27 mouse cellular contexts compared by ENCODE assay signal in genomic region chr2:77105006-77105715, GRCm38 (mm10).
DNase-seq lines count a peak whose midpoint lies in the region; ATAC-seq and TF ChIP-seq lines count a peak whose summit lies in the region.
"Had no signal": no experiment of that assay in that cellular context is flagged by ENCODE, and none has a peak within 500 bp of the region (broad histone marks: within the 10 kb centered on the region; RNA-seq: fewer than 3 reads in every experiment).

No protein-coding gene starts in this region.

- TF ChIP-seq CTCF in lung, adult 2 months (IDR thresholded peaks at IDR 0.05; ENCODE audit: insufficient read depth, low read length), result no peak

- H3K4me1 ChIP-seq in lung, embryonic 16.5 days (replicated peaks; ENCODE audit: control insufficient read depth, insufficient read depth, low read length), result peaks cover 8% of the 10 kb centered on the region; the same call in 1 of the 2 replicates
- peaks cover 5% of the 10 kb centered on the region for H3K4me1 ChIP-seq in lung, adult 2 months (ENCODE audit: control insufficient read depth, insufficient read depth, low read length)
- H3K4me1 ChIP-seq in forebrain, embryonic 14.5 days (ENCODE audit: control insufficient read depth, insufficient read depth, low read length), result no peaks in the 10 kb centered on the region
- H3K4me1 ChIP-seq: embryonic facial prominence, embryonic 15.5 days; forebrain, embryonic 15.5 days; hindbrain, embryonic 10.5 days; hindbrain, embryonic 13.5 days had no signal

- no peak for TF ChIP-seq POLR2A in lung, adult 2 months (IDR thresholded peaks at IDR 0.05; ENCODE audit: borderline replicate concordance, extremely low read depth, low read depth, low read length)

- intact Hi-C loops in heart, postnatal 10 days (cut with DNase I), result no loop called here

- H3K9ac ChIP-seq in lung, embryonic 16.5 days (ENCODE audit: low read length), result no peak overlapping the region
- no peak overlapping the region for H3K9ac ChIP-seq in forebrain, embryonic 14.5 days (ENCODE audit: low read length)
- H3K9ac ChIP-seq: embryonic facial prominence, embryonic 12.5 days; embryonic facial prominence, embryonic 15.5 days; forebrain, embryonic 15.5 days; hindbrain, embryonic 13.5 days had no signal

- H3K27ac ChIP-seq in lung, embryonic 16.5 days (ENCODE audit: low read length), result peak overlapping the region; percentile 32
- H3K27ac ChIP-seq in forebrain, embryonic 14.5 days (ENCODE audit: low read depth, low read length), result no peak overlapping the region
- H3K27ac ChIP-seq: embryonic facial prominence, embryonic 12.5 days; embryonic facial prominence, embryonic 15.5 days; forebrain, embryonic 15.5 days; hindbrain, embryonic 10.5 days; hindbrain, embryonic 13.5 days had no signal

- H3K4me2 ChIP-seq in lung, embryonic 16.5 days (ENCODE audit: low read depth, low read length), result no peak overlapping the region
- no peak overlapping the region for H3K4me2 ChIP-seq in forebrain, embryonic 14.5 days (ENCODE audit: low read length)
- H3K4me2 ChIP-seq: embryonic facial prominence, embryonic 12.5 days; embryonic facial prominence, embryonic 15.5 days; forebrain, embryonic 15.5 days; heart, embryonic 11.5 days; hindbrain, embryonic 13.5 days had no signal

- no peak overlapping the region for H3K4me3 ChIP-seq in lung, embryonic 16.5 days (ENCODE audit: low read length)
- no peak overlapping the region for H3K4me3 ChIP-seq in lung, adult 2 months (replicated peaks; ENCODE audit: extremely low read depth, low read depth, low read length)
- no peak overlapping the region for H3K4me3 ChIP-seq in forebrain, embryonic 14.5 days (ENCODE audit: low read depth, low read length)
- H3K4me3 ChIP-seq: embryonic facial prominence, embryonic 12.5 days; embryonic facial prominence, embryonic 15.5 days; forebrain, embryonic 15.5 days; hindbrain, embryonic 10.5 days; hindbrain, embryonic 13.5 days had no signal

- 62% methylated on average over 8 of the region's 8 CpGs for WGBS in lung, embryonic 16.5 days
- WGBS in lung, adult 2 months, result 61% methylated on average over 8 of the region's 8 CpGs
- 72% methylated on average over 8 of the region's 8 CpGs for WGBS in forebrain, embryonic 14.5 days

- no peaks in the 10 kb centered on the region for H3K9me3 ChIP-seq in lung, embryonic 16.5 days (ENCODE audit: control insufficient read depth, low read length)
- H3K9me3 ChIP-seq in forebrain, embryonic 14.5 days (replicated peaks; ENCODE audit: control insufficient read depth, low read length), result no peaks in the 10 kb centered on the region
- H3K9me3 ChIP-seq: embryonic facial prominence, embryonic 12.5 days; embryonic facial prominence, embryonic 15.5 days; forebrain, embryonic 15.5 days; hindbrain, embryonic 10.5 days; hindbrain, embryonic 13.5 days had no signal

- peak; percentile 62 for DNase-seq in heart, adult 11 months
- no peak for DNase-seq in heart, postnatal 10 days
- DNase-seq in lung, adult 2 months, result no peak
- peak; percentile 50 for DNase-seq in lung, postnatal 10 days
- no peak for DNase-seq in thymus, postnatal 36 days
- no peak for DNase-seq in forebrain, embryonic 14.5 days (ENCODE audit: low spot score)
- DNase-seq in cerebellum, postnatal 14 days, result no peak
- DNase-seq: adrenal gland, postnatal 10 days; adrenal gland, postnatal 36 days; B cell, adult 2 months; cerebellum, adult 18-20 months; cerebellum, adult 9-10 months; cerebellum, postnatal 25 days; gastrocnemius, postnatal 10 days; gastrocnemius, postnatal 36 days; heart, postnatal 36 days had no signal

- H3K36me3 ChIP-seq in lung, embryonic 16.5 days (ENCODE audit: control insufficient read depth, insufficient read depth, low read length), result no peaks in the 10 kb centered on the region
- H3K36me3 ChIP-seq in forebrain, embryonic 14.5 days (ENCODE audit: control insufficient read depth, insufficient read depth, low read length), result no peaks in the 10 kb centered on the region
- H3K36me3 ChIP-seq: embryonic facial prominence, embryonic 12.5 days; embryonic facial prominence, embryonic 15.5 days; forebrain, embryonic 15.5 days; G1E; hindbrain, embryonic 10.5 days; hindbrain, embryonic 13.5 days had no signal

- H3K27me3 ChIP-seq in lung, embryonic 16.5 days (ENCODE audit: control insufficient read depth, insufficient read depth, low read depth, low read length), result no peaks in the 10 kb centered on the region
- H3K27me3 ChIP-seq in forebrain, embryonic 14.5 days (replicated peaks; ENCODE audit: control insufficient read depth, insufficient read depth, low read length), result no peaks in the 10 kb centered on the region
- H3K27me3 ChIP-seq: CH12.LX; embryonic facial prominence, embryonic 12.5 days; embryonic facial prominence, embryonic 15.5 days; forebrain, embryonic 15.5 days; hindbrain, embryonic 13.5 days had no signal

- ATAC-seq in lung, embryonic 16.5 days (ENCODE audit: low read depth), result peak; percentile 86
- no peak for ATAC-seq in forebrain, embryonic 14.5 days
- ATAC-seq: activated CD4-positive, CD25-positive, alpha-beta regulatory T cell, adult 4 months; forebrain, embryonic 15.5 days; hindbrain, embryonic 16.5 days had no signal

Comparison
In these comparisons a context has a peak if more than half of its experiments do, and no peak if none do; other contexts are left out.
1. DNase-seq: peak in heart, adult 11 months (single experiment) and lung, postnatal 10 days (single experiment); none in heart, postnatal 10 days (0 of 2), lung, adult 2 months (single experiment), thymus, postnatal 36 days (0 of 2), forebrain, embryonic 14.5 days (single experiment) and cerebellum, postnatal 14 days (0 of 2).